Mouse (Mus musculus) CH12.LX (cell line): ENCODE data around the gene Lbp.

ENCODE experiments used
- CHD2 ChIP-seq: IDR thresholded peaks from 2 replicates; pipeline ENCODE4 v1.6.1; 2011; ENCODE audit warnings: low read length, improper control_type of control experiment
- CTCF ChIP-seq, 2 experiments: IDR thresholded peaks in 1 of 2; conservative IDR thresholded peaks in 1 of 2; 2 replicates each; pipeline ENCODE4 v1.5.1; 2011 to 2012; ENCODE audit warnings: low read depth in 2 of 2, low read length in 2 of 2, improper control_type of control experiment in 1 of 2, inconsistent platforms in 1 of 2, mild to moderate bottlenecking in 1 of 2, moderate library complexity in 1 of 2
- MYC ChIP-seq: IDR thresholded peaks from 2 replicates; pipeline ENCODE4 v1.6.1; 2011; ENCODE audit warnings: low read depth, mild to moderate bottlenecking, improper control_type of control experiment, low read length
- PAX5 ChIP-seq: IDR thresholded peaks from 2 replicates; pipeline ENCODE4 v1.6.1; 2012; ENCODE audit warnings: low read length, inconsistent platforms, mixed read lengths
- POLR2A ChIP-seq: IDR thresholded peaks from 2 replicates; pipeline ENCODE4 v1.6.1; 2011; ENCODE audit warnings: low read depth, mild to moderate bottlenecking, improper control_type of control experiment, low read length
- TBP ChIP-seq: conservative IDR thresholded peaks from 2 replicates; pipeline ENCODE4 v1.6.1; 2011; ENCODE audit warnings: low read depth, low read length, improper control_type of control experiment

- TF ChIP-seq POLR2A: no peak
- no peak for TF ChIP-seq CTCF (conservative IDR thresholded peaks at IDR 0.05 in 1 of 2, IDR thresholded peaks at IDR 0.05 in 1 of 2; ENCODE audit: low read depth in 2 of 2, low read length in 2 of 2)
- TF ChIP-seq MYC: no peak
- TF ChIP-seq TBP: no peak
- TF ChIP-seq PAX5: no peak
- TF ChIP-seq CHD2: no peak
These were observed 18.4 kb downstream of the Lbp start for GRCm38 (mm10) chr2:158324531-158325190.
